Mouse (Mus musculus) embryonic fibroblast, embryonic 13.5 days (primary cell): ENCODE results near the gene Casp3. TPM values are rescaled to one million over a fixed set of nuclear protein-coding genes. Genes with fewer than 3 reads are reported as not detected.

Experiments used
- H3K27ac ChIP-seq: 2 replicates; pipeline ENCODE4 v1.5.1; 2012; ENCODE audit warnings: low read length, control low read depth, inconsistent platforms; ENCODE audit not compliant: insufficient read depth
- H3K4me1 ChIP-seq: 2 replicates; pipeline ENCODE4 v1.6.1; 2011; ENCODE audit warnings: low read length; ENCODE audit not compliant: control insufficient read depth, insufficient read depth
- H3K4me3 ChIP-seq: 2 replicates; pipeline ENCODE4 v1.5.1; 2011; ENCODE audit warnings: mild to moderate bottlenecking, control low read depth, low read length; ENCODE audit not compliant: insufficient read depth
- CTCF ChIP-seq: IDR thresholded peaks from 2 replicates; pipeline ENCODE4 v1.5.1; 2011; ENCODE audit warnings: mild to moderate bottlenecking, control low read depth, low read length, moderate library complexity, borderline replicate concordance; ENCODE audit not compliant: insufficient read depth
- POLR2A ChIP-seq: IDR thresholded peaks from 2 replicates; pipeline ENCODE4 v1.6.1; 2011; ENCODE audit warnings: low read depth, mild to moderate bottlenecking, control low read depth, low read length, moderate library complexity
- polyA plus RNA-seq: library from polyadenylated mRNA; stranded (reverse); fragments of >200 nt; gene quantifications from 2 replicates; pipeline ENCODE4 v1.2.4, GENCODE M21; 2011; ENCODE audit warnings: low read depth; ENCODE audit not compliant: missing spikeins, insufficient read length

The Casp3 gene
- polyA plus RNA-seq, 1 experiment = 55.5 TPM

GRCm38 (mm10) chr8:46671496-46671895 is 54.4 kb downstream of the Casp3 start:
- peak; percentile 39; the same call in 1 of the 2 replicates for TF ChIP-seq CTCF
- TF ChIP-seq POLR2A = no peak
- no peak overlapping the region for H3K4me3 ChIP-seq

DNA sequence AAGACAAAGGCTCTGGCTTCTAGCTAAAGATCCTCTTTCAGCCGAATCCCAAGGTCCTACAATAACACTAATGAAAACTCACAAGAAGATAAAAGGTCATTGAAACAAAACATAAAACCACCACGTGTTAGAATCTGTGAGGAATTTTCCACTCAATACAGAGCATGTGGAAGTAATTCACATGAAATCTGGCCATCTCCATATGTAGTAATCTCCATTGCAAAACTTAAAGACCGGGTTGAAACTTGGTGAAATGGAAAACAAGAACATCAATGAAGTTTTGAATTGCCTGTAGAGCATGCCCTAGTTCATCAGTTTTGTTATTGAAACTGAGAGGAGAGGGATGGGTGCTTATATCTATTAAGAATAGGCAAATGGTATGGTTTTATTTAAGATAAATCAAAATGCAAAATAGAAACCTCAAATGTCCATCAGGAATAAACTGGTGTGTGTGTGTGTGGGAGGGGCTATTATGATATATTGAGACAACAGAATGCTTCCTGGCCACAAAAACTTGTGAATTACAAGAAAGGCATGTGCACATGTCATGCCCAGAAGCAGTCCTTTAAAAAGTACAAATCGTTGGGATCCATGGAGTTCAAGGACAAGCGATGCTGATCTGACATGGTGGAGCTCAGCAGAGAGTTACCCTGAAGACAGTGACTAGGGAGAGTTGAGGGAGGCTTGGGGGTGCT is 63.7 kb downstream of the Casp3 start:
- peak overlapping the region; percentile 57 for H3K27ac ChIP-seq
- no peak for TF ChIP-seq POLR2A
- TF ChIP-seq CTCF = no peak
- no peak overlapping the region for H3K4me3 ChIP-seq
- H3K4me1 ChIP-seq = no peaks in the 10 kb centered on the region; the same call in 1 of the 2 replicates

More at GRCm38 (mm10) chr8:46671496-46671895, 54.4 kb downstream of the Casp3 start:
- Histone ChIP-seq H3K27ac (no peak overlapping the region), H3K4me1 (no peaks in the 10 kb centered on the region)

- peak; percentile 37; the same call in 1 of the 2 replicates for TF ChIP-seq POLR2A
- TF ChIP-seq CTCF = no peak
- peak overlapping the region; percentile 76 for H3K4me3 ChIP-seq
Measured at GRCm38 (mm10) chr8:46686664-46687336, 69.7 kb downstream of the Casp3 start.

More at GRCm38 (mm10) chr8:46686664-46687336, 69.7 kb downstream of the Casp3 start:
- Histone ChIP-seq H3K4me1 (no peaks in the 10 kb centered on the region), H3K27ac (peak overlapping the region; percentile 92)

Other genes with a start within 250 kb of the Casp3 start
- gene Acsl1, start 146.3 kb upstream of the Casp3 start, polyA plus RNA-seq = 10.1 and 12.7 TPM in 2 replicates
- 13.5 and 14.0 TPM in 2 replicates for gene Cenpu, start 65.3 kb upstream of the Casp3 start, polyA plus RNA-seq
- gene Primpol, start 79 bp upstream of the Casp3 start, polyA plus RNA-seq = 19.9 and 20.5 TPM in 2 replicates
- 33.0 and 33.2 TPM in 2 replicates for gene Irf2, start 122.4 kb downstream of the Casp3 start, polyA plus RNA-seq